Mouse (Mus musculus) hindbrain, postnatal 0 days (tissue): ENCODE data around the gene Slc35b4. TPM values are rescaled to one million over a fixed set of nuclear protein-coding genes. Genes with fewer than 3 reads are reported as not detected.

Experiments used
- ATAC-seq: fragments of 200-750 bp; cut with Nextera tagmentation; 2 replicates; pipeline ENCODE4 v1.8.0; 2017; ENCODE audit warnings: mild to moderate bottlenecking, moderate TSS enrichment, moderate library complexity
- DNase-seq: peaks from one replicate; pipeline ENCODE4 v3.0.0-alpha.2; 2015; ENCODE audit warnings: low spot score
- H3K27ac ChIP-seq: fragments of 300-500 bp; sonication (generic); 2 replicates; pipeline ENCODE4 v1.5.1; 2014; ENCODE audit warnings: mild to moderate bottlenecking
- H3K27me3 ChIP-seq: fragments of 300-500 bp; sonication (generic); 2 replicates; pipeline ENCODE4 v1.6.1; 2014; ENCODE audit warnings: low read length, mixed read lengths; ENCODE audit not compliant: insufficient read depth
- H3K36me3 ChIP-seq: fragments of 300-500 bp; sonication (generic); 2 replicates; pipeline ENCODE4 v1.6.1; 2014; ENCODE audit warnings: low read length, mixed read lengths; ENCODE audit not compliant: insufficient read depth
- H3K4me1 ChIP-seq: fragments of 300-500 bp; sonication (generic); 2 replicates; pipeline ENCODE4 v1.6.1; 2014; ENCODE audit warnings: antibody characterized with exemption, low read length, mixed read lengths; ENCODE audit not compliant: insufficient read depth
- H3K4me2 ChIP-seq: fragments of 300-500 bp; sonication (generic); 2 replicates; pipeline ENCODE4 v1.6.1; 2014; ENCODE audit warnings: low read depth, mild to moderate bottlenecking, low read length, moderate library complexity, mixed read lengths
- H3K4me3 ChIP-seq: fragments of 300-500 bp; sonication (generic); 2 replicates; pipeline ENCODE4 v1.5.1; 2014; ENCODE audit warnings: low read length
- H3K9ac ChIP-seq: fragments of 300-500 bp; sonication (generic); replicated peaks from 2 replicates; pipeline ENCODE4 v1.6.1; 2014; ENCODE audit warnings: mild to moderate bottlenecking, low read length, moderate library complexity, mixed read lengths
- H3K9me3 ChIP-seq: fragments of 300-500 bp; sonication (generic); 2 replicates; pipeline ENCODE4 v1.6.1; 2016; ENCODE audit warnings: low read length, mixed read lengths
- CTCF ChIP-seq: IDR thresholded peaks from 2 replicates; pipeline ENCODE4 v1.5.1; 2016; ENCODE audit warnings: antibody characterized with exemption, control low read depth, low read depth
- WGBS: fragments of 180-500 bp; shearing (Covaris S2); extraction: QIAGEN DNeasy Blood & Tissue Kit; methylation state at CpG from one replicate; pipeline ENCODE4 v1.1.7; 2014; 5-methylcytosine and 5-hydroxymethylcytosine counted together
- polyA plus RNA-seq: library from polyadenylated mRNA; unstranded; fragments of >200 nt; fragmentation: Nextera tagmentation; extraction: Ambion mirVana; gene quantifications from 2 replicates; pipeline ENCODE4 v1.2.1, GENCODE M21; 2015
- total RNA-seq: library from RNA; depleted of rRNA; stranded (reverse); fragments of >200 nt; gene quantifications from 2 replicates; pipeline ENCODE4 v1.2.3, GENCODE M21; 2014

Gene Slc35b4
- total and polyA plus RNA-seq, 2 experiments from 2014 or later: 28.7 to 30.4 TPM

GRCm38 (mm10) chr6:34183326-34183725 lies 6.4 kb upstream of the Slc35b4 start:
- Histone ChIP-seq H3K4me1 (no peaks in the 10 kb centered on the region), H3K27ac (no peak overlapping the region), H3K9me3 (no peaks in the 10 kb centered on the region), H3K4me3 (no peak overlapping the region), H3K4me2 (no peak overlapping the region), H3K36me3 (no peaks in the 10 kb centered on the region), H3K9ac (no peak overlapping the region), H3K27me3 (no peaks in the 10 kb centered on the region)
- ATAC-seq: no peak
- no peak for TF ChIP-seq CTCF
- DNase-seq: no peak
- 89% methylated on average over 3 of the region's 3 CpGs for WGBS

GRCm38 (mm10) chr6:34181961-34182360 lies 5.0 kb upstream of the Slc35b4 start:
- Histone ChIP-seq H3K4me2 (no peak overlapping the region), H3K9ac (no peak overlapping the region), H3K27ac (no peak overlapping the region), H3K4me3 (no peak overlapping the region), H3K36me3 (no peaks in the 10 kb centered on the region), H3K4me1 (no peaks in the 10 kb centered on the region), H3K9me3 (no peaks in the 10 kb centered on the region), H3K27me3 (no peaks in the 10 kb centered on the region)
- WGBS: 73% methylated on average over 3 of the region's 3 CpGs
- DNase-seq (no peak), ATAC-seq (no peak)
- TF ChIP-seq CTCF: no peak

GRCm38 (mm10) chr6:34179911-34180310 lies 3.0 kb upstream of the Slc35b4 start:
- H3K27ac ChIP-seq: no peak overlapping the region
- no peak overlapping the region for H3K9ac ChIP-seq
- no peak for TF ChIP-seq CTCF
- H3K27me3 ChIP-seq: no peaks in the 10 kb centered on the region
- no peaks in the 10 kb centered on the region for H3K9me3 ChIP-seq
- DNase-seq (no peak), ATAC-seq (no peak)
- no peaks in the 10 kb centered on the region for H3K36me3 ChIP-seq
- H3K4me3 ChIP-seq: no peak overlapping the region
- H3K4me2 ChIP-seq: no peak overlapping the region
- H3K4me1 ChIP-seq: peaks cover 8% of the 10 kb centered on the region; the same call in 1 of the 2 replicates
- WGBS: 81% methylated on average over 4 of the region's 4 CpGs

- H3K27me3 ChIP-seq: no peaks in the 10 kb centered on the region
- ATAC-seq (no peak), DNase-seq (no peak)
- WGBS: 75% methylated on average over 3 of the region's 3 CpGs
- no peak overlapping the region for H3K9ac ChIP-seq
- H3K4me3 ChIP-seq: no peak overlapping the region
- no peaks in the 10 kb centered on the region for H3K36me3 ChIP-seq
- TF ChIP-seq CTCF: no peak
- no peak overlapping the region for H3K27ac ChIP-seq
- H3K4me2 ChIP-seq: no peak overlapping the region
- no peaks in the 10 kb centered on the region for H3K9me3 ChIP-seq
- H3K4me1 ChIP-seq: peaks cover 8% of the 10 kb centered on the region; the same call in 1 of the 2 replicates
Measured at GRCm38 (mm10) chr6:34179007-34179406, 2.1 kb upstream of the Slc35b4 start.

GRCm38 (mm10) chr6:34176111-34176863 lies 624 bp downstream of the Slc35b4 start:
- H3K4me1 ChIP-seq: peaks cover 8% of the 10 kb centered on the region; the same call in 1 of the 2 replicates
- no peaks in the 10 kb centered on the region for H3K36me3 ChIP-seq
- H3K4me2 ChIP-seq: peak overlapping the region; percentile 85
- TF ChIP-seq CTCF: no peak
- ATAC-seq (peak; percentile 87), DNase-seq (no peak)
- no peaks in the 10 kb centered on the region for H3K9me3 ChIP-seq
- H3K4me3 ChIP-seq: peak overlapping the region; percentile 66
- no peaks in the 10 kb centered on the region for H3K27me3 ChIP-seq
- H3K27ac ChIP-seq: peak overlapping the region; percentile 81
- peak overlapping the region; percentile 58 for H3K9ac ChIP-seq
- WGBS: 3% methylated on average over 29 of the region's 29 CpGs

GRCm38 (mm10) chr6:34174715-34175114 lies 2.2 kb downstream of the Slc35b4 start:
- no peak overlapping the region for H3K4me2 ChIP-seq
- H3K36me3 ChIP-seq: peaks cover 4% of the 10 kb centered on the region; the same call in 1 of the 2 replicates
- no peak overlapping the region for H3K9ac ChIP-seq
- ATAC-seq (no peak), DNase-seq (no peak)
- no peak overlapping the region for H3K27ac ChIP-seq
- H3K27me3 ChIP-seq: no peaks in the 10 kb centered on the region
- no peak overlapping the region for H3K4me3 ChIP-seq
- no peaks in the 10 kb centered on the region for H3K9me3 ChIP-seq
- peaks cover 8% of the 10 kb centered on the region; the same call in 1 of the 2 replicates for H3K4me1 ChIP-seq
- 92% methylated on average over 8 of the region's 8 CpGs for WGBS
- no peak for TF ChIP-seq CTCF

- Histone ChIP-seq H3K9ac (no peak overlapping the region), H3K27me3 (no peaks in the 10 kb centered on the region), H3K4me3 (no peak overlapping the region), H3K9me3 (no peaks in the 10 kb centered on the region), H3K4me1 (peaks cover 8% of the 10 kb centered on the region; the same call in 1 of the 2 replicates), H3K27ac (no peak overlapping the region), H3K4me2 (no peak overlapping the region), H3K36me3 (peaks cover 11% of the 10 kb centered on the region; the same call in 1 of the 2 replicates)
- ATAC-seq (no peak), DNase-seq (no peak)
- no peak for TF ChIP-seq CTCF
- WGBS: 69% methylated on average over 12 of the region's 12 CpGs
Measured at GRCm38 (mm10) chr6:34173251-34173650, 3.7 kb downstream of the Slc35b4 start.
